Mouse (Mus musculus) stomach, embryonic 14.5 days (tissue): ENCODE data around the gene Rab38. TPM values are rescaled to one million over a fixed set of nuclear protein-coding genes. Genes with fewer than 3 reads are reported as not detected.

ENCODE experiments used
- ATAC-seq: fragments of 200-750 bp; cut with Nextera tagmentation; 2 replicates; pipeline ENCODE4 v1.8.0; 2017; ENCODE audit warnings: low read depth, moderate TSS enrichment; ENCODE audit not compliant: insufficient number of reproducible peaks, insufficient read depth, low FRiP score
- H3K27ac ChIP-seq: fragments of 300-500 bp; sonication (generic); 2 replicates; pipeline ENCODE4 v1.5.1; 2014; ENCODE audit warnings: mild to moderate bottlenecking, low read length, moderate library complexity, mixed read lengths
- H3K27me3 ChIP-seq: fragments of 300-500 bp; sonication (generic); 2 replicates; pipeline ENCODE4 v1.6.1; 2014; ENCODE audit warnings: low read length, control low read depth, mixed read lengths; ENCODE audit not compliant: control insufficient read depth, insufficient read depth
- H3K36me3 ChIP-seq: fragments of 300-500 bp; sonication (generic); 2 replicates; pipeline ENCODE4 v1.6.1; 2014; ENCODE audit warnings: mild to moderate bottlenecking, control low read depth, low read length, moderate library complexity, mixed read lengths; ENCODE audit not compliant: control insufficient read depth, insufficient read depth
- H3K4me1 ChIP-seq: fragments of 300-500 bp; sonication (generic); 2 replicates; pipeline ENCODE4 v1.6.1; 2014; ENCODE audit warnings: low read length, control low read depth, mixed read lengths; ENCODE audit not compliant: control insufficient read depth, insufficient read depth
- H3K4me2 ChIP-seq: fragments of 300-500 bp; sonication (generic); replicated peaks from 2 replicates; pipeline ENCODE4 v1.6.1; 2014; ENCODE audit warnings: low read depth, low read length, control low read depth
- H3K4me3 ChIP-seq: fragments of 300-500 bp; sonication (generic); 2 replicates; pipeline ENCODE4 v1.5.1; 2014; ENCODE audit warnings: low read depth, low read length, control low read depth
- H3K9ac ChIP-seq: fragments of 300-500 bp; sonication (generic); replicated peaks from 2 replicates; pipeline ENCODE4 v1.6.1; 2014; ENCODE audit warnings: low read depth, mild to moderate bottlenecking, control low read depth, low read length, moderate library complexity, mixed read lengths
- H3K9me3 ChIP-seq: fragments of 300-500 bp; sonication (generic); 2 replicates; pipeline ENCODE4 v1.6.1; 2016; ENCODE audit warnings: low read depth, low read length, control low read depth; ENCODE audit not compliant: control insufficient read depth
- WGBS: fragments of 180-500 bp; shearing (Covaris S2); extraction: QIAGEN DNeasy Blood & Tissue Kit; methylation state at CpG from one replicate; pipeline ENCODE4 v1.1.7; 2014; 5-methylcytosine and 5-hydroxymethylcytosine counted together
- polyA plus RNA-seq: library from polyadenylated mRNA; unstranded; fragments of >200 nt; fragmentation: Nextera tagmentation; extraction: Ambion mirVana; gene quantifications from 2 replicates; pipeline ENCODE4 v1.2.1, GENCODE M21; 2014

Rab38 gene
- polyA plus RNA-seq = 23.2 and 25.2 TPM in 2 replicates

- Histone ChIP-seq H3K27ac (peak within 1 kb of the TSS; percentile 44; the same call in 1 of the 2 replicates), H3K4me3 (peak within 1 kb of the TSS; percentile 58), H3K4me2 (peak within 1 kb of the TSS; percentile 87), H3K9ac (peak within 1 kb of the TSS; percentile 40; the same call in 1 of the 2 replicates), H3K9me3 (no peaks in the 10 kb centered on the region), H3K4me1 (no peaks in the 10 kb centered on the region), H3K36me3 (no peaks in the 10 kb centered on the region), H3K27me3 (no peaks in the 10 kb centered on the region)
- WGBS = under 1% methylated on average over 35 of the region's 35 CpGs
- ATAC-seq = peak; percentile 98
These were observed at the start of gene Rab38 for GRCm38 (mm10) chr7:88429786-88430691. Gene Rab38, plus strand, starts transcription at chr7:88430273.

GRCm38 (mm10) chr7:88394568-88394967 is 35.5 kb upstream of the Rab38 start:
- 57% methylated on average over 1 of the region's 1 CpGs for WGBS
- Histone ChIP-seq H3K27me3 (no peaks in the 10 kb centered on the region), H3K27ac (no peak overlapping the region), H3K9me3 (no peaks in the 10 kb centered on the region), H3K4me3 (no peak overlapping the region), H3K4me1 (no peaks in the 10 kb centered on the region), H3K9ac (no peak overlapping the region), H3K4me2 (no peak overlapping the region), H3K36me3 (no peaks in the 10 kb centered on the region)
- ATAC-seq = no peak

- H3K4me2 ChIP-seq = no peak overlapping the region
- no peak overlapping the region for H3K4me3 ChIP-seq
- WGBS = 17% methylated on average over 2 of the region's 2 CpGs
These were observed 34.3 kb upstream of the Rab38 start for GRCm38 (mm10) chr7:88395745-88396144.

GRCm38 (mm10) chr7:88405311-88405710 is 24.8 kb upstream of the Rab38 start:
- no peaks in the 10 kb centered on the region for H3K27me3 ChIP-seq
- H3K4me3 ChIP-seq = no peak overlapping the region
- WGBS = 98% methylated on average over 1 of the region's 1 CpGs
- H3K4me2 ChIP-seq = no peak overlapping the region
- no peaks in the 10 kb centered on the region for H3K4me1 ChIP-seq
- peaks cover 4% of the 10 kb centered on the region; the same call in 1 of the 2 replicates for H3K9me3 ChIP-seq
- H3K9ac ChIP-seq = no peak overlapping the region
- no peak overlapping the region for H3K27ac ChIP-seq
- no peaks in the 10 kb centered on the region for H3K36me3 ChIP-seq
- ATAC-seq = no peak

More at GRCm38 (mm10) chr7:88395745-88396144, 34.3 kb upstream of the Rab38 start:
- H3K36me3 ChIP-seq = no peaks in the 10 kb centered on the region
- no peak overlapping the region for H3K27ac ChIP-seq
- no peaks in the 10 kb centered on the region for H3K27me3 ChIP-seq
- no peaks in the 10 kb centered on the region for H3K9me3 ChIP-seq
- ATAC-seq = no peak
- no peak overlapping the region for H3K9ac ChIP-seq
- H3K4me1 ChIP-seq = no peaks in the 10 kb centered on the region

- no peaks in the 10 kb centered on the region for H3K27me3 ChIP-seq
- H3K36me3 ChIP-seq = no peaks in the 10 kb centered on the region
- no peak overlapping the region for H3K4me3 ChIP-seq
- H3K4me1 ChIP-seq = no peaks in the 10 kb centered on the region
- H3K27ac ChIP-seq = no peak overlapping the region
- H3K9ac ChIP-seq = no peak overlapping the region
- peaks cover 4% of the 10 kb centered on the region; the same call in 1 of the 2 replicates for H3K9me3 ChIP-seq
- no peak overlapping the region for H3K4me2 ChIP-seq
- ATAC-seq = no peak
- 83% methylated on average over 2 of the region's 2 CpGs for WGBS
These were observed 23.6 kb upstream of the Rab38 start for GRCm38 (mm10) chr7:88406466-88406865.

GRCm38 (mm10) chr7:88421821-88422220 is 8.3 kb upstream of the Rab38 start:
- H3K4me2 ChIP-seq = no peak overlapping the region
- no peaks in the 10 kb centered on the region for H3K9me3 ChIP-seq
- no peak overlapping the region for H3K4me3 ChIP-seq
- no peak for ATAC-seq
- no peaks in the 10 kb centered on the region for H3K36me3 ChIP-seq
- H3K27me3 ChIP-seq = no peaks in the 10 kb centered on the region
- no peaks in the 10 kb centered on the region for H3K4me1 ChIP-seq
- H3K27ac ChIP-seq = no peak overlapping the region
- H3K9ac ChIP-seq = no peak overlapping the region

- no peaks in the 10 kb centered on the region for H3K4me1 ChIP-seq
- H3K9me3 ChIP-seq = no peaks in the 10 kb centered on the region
- H3K4me3 ChIP-seq = no peak overlapping the region
- H3K36me3 ChIP-seq = no peaks in the 10 kb centered on the region
- 70% methylated on average over 2 of the region's 2 CpGs for WGBS
- H3K27ac ChIP-seq = no peak overlapping the region
- no peak overlapping the region for H3K4me2 ChIP-seq
- ATAC-seq = no peak
- no peaks in the 10 kb centered on the region for H3K27me3 ChIP-seq
- no peak overlapping the region for H3K9ac ChIP-seq
These were observed 6.2 kb upstream of the Rab38 start for GRCm38 (mm10) chr7:88423889-88424288.

GRCm38 (mm10) chr7:88425744-88426143 is 4.3 kb upstream of the Rab38 start:
- H3K36me3 ChIP-seq = no peaks in the 10 kb centered on the region
- H3K9me3 ChIP-seq = no peaks in the 10 kb centered on the region
- no peak overlapping the region for H3K9ac ChIP-seq
- whole genome bisulfite sequencing = 40% methylated on average over 3 of the region's 3 CpGs
- no peak overlapping the region for H3K4me2 ChIP-seq
- H3K27ac ChIP-seq = peak overlapping the region; percentile 21; the same call in 1 of the 2 replicates
- no peak for ATAC-seq
- H3K4me3 ChIP-seq = no peak overlapping the region
- H3K27me3 ChIP-seq = no peaks in the 10 kb centered on the region
- no peaks in the 10 kb centered on the region for H3K4me1 ChIP-seq
